Mouse (Mus musculus) intestine, embryonic 15.5 days (tissue): ENCODE results near the gene Nav1. TPM values are rescaled to one million over a fixed set of nuclear protein-coding genes. Genes with fewer than 3 reads are reported as not detected.
A peak's percentile ranks its signal among the peaks of the same experiment; 100 is the strongest.

Source experiments
- ATAC-seq: fragments of 200-750 bp; cut with Nextera tagmentation; 2 replicates; pipeline ENCODE4 v1.8.0; 2017; ENCODE audit warnings: moderate TSS enrichment, moderate library complexity
- H3K27ac ChIP-seq: fragments of 300-500 bp; sonication (generic); 2 replicates; pipeline ENCODE4 v1.5.1; 2015; ENCODE audit warnings: mild to moderate bottlenecking, inconsistent platforms
- H3K27me3 ChIP-seq: fragments of 300-500 bp; sonication (generic); replicated peaks from 2 replicates; pipeline ENCODE4 v1.6.1; 2015; ENCODE audit warnings: inconsistent platforms
- H3K36me3 ChIP-seq: fragments of 300-500 bp; sonication (generic); 2 replicates; pipeline ENCODE4 v1.6.1; 2015; ENCODE audit warnings: inconsistent platforms
- H3K4me1 ChIP-seq: fragments of 300-500 bp; sonication (generic); replicated peaks from 2 replicates; pipeline ENCODE4 v1.6.1; 2015; ENCODE audit warnings: inconsistent platforms
- H3K4me2 ChIP-seq: fragments of 300-500 bp; sonication (generic); replicated peaks from 2 replicates; pipeline ENCODE4 v1.6.1; 2015; ENCODE audit warnings: mild to moderate bottlenecking, inconsistent platforms
- H3K4me3 ChIP-seq: fragments of 300-500 bp; sonication (generic); replicated peaks from 2 replicates; pipeline ENCODE4 v1.5.1; 2015; ENCODE audit warnings: inconsistent platforms
- H3K9ac ChIP-seq: fragments of 300-500 bp; sonication (generic); 2 replicates; pipeline ENCODE4 v1.6.1; 2015; ENCODE audit warnings: inconsistent platforms
- H3K9me3 ChIP-seq: fragments of 300-500 bp; sonication (generic); 2 replicates; pipeline ENCODE4 v1.6.1; 2016; ENCODE audit warnings: inconsistent platforms
- WGBS: fragments of 180-500 bp; shearing (Covaris S2); methylation state at CpG from one replicate; pipeline ENCODE4 v1.1.7; 2015; 5-methylcytosine and 5-hydroxymethylcytosine counted together
- polyA plus RNA-seq: library from polyadenylated mRNA; unstranded; fragments of >200 nt; fragmentation: Nextera tagmentation; extraction: Ambion mirVana; gene quantifications from 2 replicates; pipeline ENCODE4 v1.2.1, GENCODE M21; 2015

Gene Nav1
- polyA plus RNA-seq, 1 experiment from 2014 or later = 11.5 TPM

- Histone ChIP-seq H3K27me3 (no peaks in the 10 kb centered on the region), H3K9me3 (no peaks in the 10 kb centered on the region), H3K36me3 (no peaks in the 10 kb centered on the region), H3K9ac (no peak overlapping the region), H3K4me2 (no peak overlapping the region), H3K27ac (no peak overlapping the region), H3K4me1 (no peaks in the 10 kb centered on the region), H3K4me3 (no peak overlapping the region)
- 85% methylated on average over 12 of the region's 12 CpGs for WGBS
- ATAC-seq = no peak
These were observed 610 bp downstream of the Nav1 start for GRCm38 (mm10) chr1:135606355-135607015.

GRCm38 (mm10) chr1:135605530-135605929, 1.6 kb downstream of the Nav1 start:
- no peaks in the 10 kb centered on the region for H3K9me3 ChIP-seq
- H3K27me3 ChIP-seq = no peaks in the 10 kb centered on the region
- H3K36me3 ChIP-seq = no peaks in the 10 kb centered on the region
- no peak for ATAC-seq
- no peak overlapping the region for H3K4me3 ChIP-seq
- H3K9ac ChIP-seq = no peak overlapping the region
- no peak overlapping the region for H3K4me2 ChIP-seq
- no peak overlapping the region for H3K27ac ChIP-seq
- no peaks in the 10 kb centered on the region for H3K4me1 ChIP-seq
- WGBS = 56% methylated on average over 5 of the region's 5 CpGs

- H3K4me3 ChIP-seq = no peak overlapping the region
- 83% methylated on average over 7 of the region's 7 CpGs for WGBS
These were observed 2.6 kb downstream of the Nav1 start for GRCm38 (mm10) chr1:135604361-135605052.

GRCm38 (mm10) chr1:135603121-135603870, 3.8 kb downstream of the Nav1 start:
- H3K4me1 ChIP-seq = no peaks in the 10 kb centered on the region
- no peak overlapping the region for H3K27ac ChIP-seq
- H3K9ac ChIP-seq = no peak overlapping the region
- H3K4me2 ChIP-seq = no peak overlapping the region
- ATAC-seq = no peak
- no peaks in the 10 kb centered on the region for H3K27me3 ChIP-seq
- 46% methylated on average over 11 of the region's 11 CpGs for WGBS
- no peaks in the 10 kb centered on the region for H3K36me3 ChIP-seq
- H3K9me3 ChIP-seq = no peaks in the 10 kb centered on the region
- no peak overlapping the region for H3K4me3 ChIP-seq

More at GRCm38 (mm10) chr1:135604361-135605052, 2.6 kb downstream of the Nav1 start:
- H3K36me3 ChIP-seq = no peaks in the 10 kb centered on the region
- H3K9me3 ChIP-seq = no peaks in the 10 kb centered on the region
- H3K27ac ChIP-seq = no peak overlapping the region
- no peak overlapping the region for H3K9ac ChIP-seq
- no peak overlapping the region for H3K4me2 ChIP-seq
- H3K27me3 ChIP-seq = no peaks in the 10 kb centered on the region
- no peaks in the 10 kb centered on the region for H3K4me1 ChIP-seq
- ATAC-seq = no peak

- no peak overlapping the region for H3K27ac ChIP-seq
- H3K4me3 ChIP-seq = no peak overlapping the region
- no peaks in the 10 kb centered on the region for H3K36me3 ChIP-seq
- ATAC-seq = no peak
- H3K4me2 ChIP-seq = no peak overlapping the region
- no peak overlapping the region for H3K9ac ChIP-seq
- no peaks in the 10 kb centered on the region for H3K9me3 ChIP-seq
- no peaks in the 10 kb centered on the region for H3K27me3 ChIP-seq
- peaks cover 4% of the 10 kb centered on the region for H3K4me1 ChIP-seq
- 70% methylated on average over 15 of the region's 15 CpGs for WGBS
These were observed 6.8 kb downstream of the Nav1 start for GRCm38 (mm10) chr1:135600023-135601005.

GRCm38 (mm10) chr1:135598251-135598879, 8.7 kb downstream of the Nav1 start:
- Histone ChIP-seq H3K36me3 (no peaks in the 10 kb centered on the region), H3K9ac (no peak overlapping the region), H3K27ac (no peak overlapping the region), H3K9me3 (no peaks in the 10 kb centered on the region), H3K4me3 (no peak overlapping the region), H3K27me3 (no peaks in the 10 kb centered on the region), H3K4me1 (peaks cover 4% of the 10 kb centered on the region), H3K4me2 (no peak overlapping the region)
- WGBS = 76% methylated on average over 8 of the region's 8 CpGs
- ATAC-seq = no peak

GRCm38 (mm10) chr1:135594279-135594903, 12.7 kb downstream of the Nav1 start:
- H3K4me3 ChIP-seq = no peak overlapping the region
- H3K27ac ChIP-seq = no peak overlapping the region
- no peak for ATAC-seq
- peaks cover 7% of the 10 kb centered on the region for H3K4me1 ChIP-seq
- WGBS = 56% methylated on average over 9 of the region's 9 CpGs
- H3K27me3 ChIP-seq = no peaks in the 10 kb centered on the region
- H3K9ac ChIP-seq = no peak overlapping the region
- H3K36me3 ChIP-seq = no peaks in the 10 kb centered on the region
- H3K9me3 ChIP-seq = no peaks in the 10 kb centered on the region
- no peak overlapping the region for H3K4me2 ChIP-seq

GRCm38 (mm10) chr1:135593560-135594278, 13.4 kb downstream of the Nav1 start:
- no peak overlapping the region for H3K4me3 ChIP-seq
- 81% methylated on average over 6 of the region's 6 CpGs for WGBS
- H3K9me3 ChIP-seq = no peaks in the 10 kb centered on the region
- no peak overlapping the region for H3K27ac ChIP-seq
- no peaks in the 10 kb centered on the region for H3K27me3 ChIP-seq
- no peak overlapping the region for H3K4me2 ChIP-seq
- no peak overlapping the region for H3K9ac ChIP-seq
- no peaks in the 10 kb centered on the region for H3K36me3 ChIP-seq
- ATAC-seq = no peak
- H3K4me1 ChIP-seq = peaks cover 7% of the 10 kb centered on the region

GRCm38 (mm10) chr1:135590776-135591175, 16.3 kb downstream of the Nav1 start:
- no peaks in the 10 kb centered on the region for H3K9me3 ChIP-seq
- H3K4me2 ChIP-seq = no peak overlapping the region
- H3K27me3 ChIP-seq = no peaks in the 10 kb centered on the region
- ATAC-seq = peak; percentile 55; the same call in 1 of the 2 replicates
- no peaks in the 10 kb centered on the region for H3K36me3 ChIP-seq
- no peak overlapping the region for H3K4me3 ChIP-seq
- peaks cover 8% of the 10 kb centered on the region for H3K4me1 ChIP-seq
- 61% methylated on average over 9 of the region's 9 CpGs for WGBS
- H3K9ac ChIP-seq = no peak overlapping the region
- H3K27ac ChIP-seq = no peak overlapping the region

- WGBS = 66% methylated on average over 3 of the region's 3 CpGs
- ATAC-seq = no peak
These were observed 18.1 kb downstream of the Nav1 start for GRCm38 (mm10) chr1:135588973-135589372.

GRCm38 (mm10) chr1:135586903-135587302, 20.2 kb downstream of the Nav1 start:
- Histone ChIP-seq H3K4me1 (peaks cover 33% of the 10 kb centered on the region), H3K4me2 (no peak overlapping the region), H3K36me3 (no peaks in the 10 kb centered on the region), H3K9ac (no peak overlapping the region), H3K27ac (no peak overlapping the region), H3K27me3 (peaks cover 7% of the 10 kb centered on the region), H3K4me3 (no peak overlapping the region), H3K9me3 (no peaks in the 10 kb centered on the region)
- ATAC-seq = no peak

More at GRCm38 (mm10) chr1:135588973-135589372, 18.1 kb downstream of the Nav1 start:
- Histone ChIP-seq H3K27me3 (peaks cover 7% of the 10 kb centered on the region), H3K9ac (no peak overlapping the region), H3K4me1 (peaks cover 18% of the 10 kb centered on the region), H3K4me3 (no peak overlapping the region), H3K9me3 (no peaks in the 10 kb centered on the region), H3K4me2 (no peak overlapping the region), H3K36me3 (no peaks in the 10 kb centered on the region), H3K27ac (no peak overlapping the region)
